Mouse (Mus musculus): ENCODE results near the gene Mbnl2. TPM values are rescaled to one million over a fixed set of nuclear protein-coding genes. Genes with fewer than 3 reads are reported as not detected.

Gene Mbnl2
- polyA plus RNA-seq, 1 experiment from 2014 or later: 129 TPM

GRCm38 (mm10) chr14:120253331-120253730 lies 22.1 kb upstream of the Mbnl2 start:
- H3K4me3 ChIP-seq (ENCODE audit: control insufficient read depth in 1 of 2, insufficient read depth in 1 of 2, low read depth in 1 of 2, low read length in 2 of 2): no peak overlapping the region
- no peaks in the 10 kb centered on the region for H3K36me3 ChIP-seq (ENCODE audit: control insufficient read depth, insufficient read depth, low read length)
- H3K27ac ChIP-seq (replicated peaks in 1 of 2; ENCODE audit: control insufficient read depth in 1 of 2, insufficient read depth in 1 of 2, low read depth in 2 of 2, low read length in 2 of 2): no peak overlapping the region
- no peaks in the 10 kb centered on the region for H3K27me3 ChIP-seq (ENCODE audit: control insufficient read depth, insufficient read depth, low read length)
- no peak for ATAC-seq (ENCODE audit: insufficient number of reproducible peaks, insufficient read depth, low FRiP score, low read depth)
- no peak overlapping the region for H3K4me2 ChIP-seq (ENCODE audit: low read length)
- H3K9me3 ChIP-seq (ENCODE audit: control insufficient read depth, low read length): 0 out of 2 replicates have a peak, but pooled peaks cover 6% of the 10 kb centered on the region
- H3K9ac ChIP-seq (ENCODE audit: low read length): no peak overlapping the region
- 81% methylated on average over 7 of the region's 7 CpGs for WGBS
- H3K4me1 ChIP-seq (ENCODE audit: control insufficient read depth in 2 of 2, insufficient read depth in 2 of 2, low read length in 2 of 2): no peaks in the 10 kb centered on the region

DNA sequence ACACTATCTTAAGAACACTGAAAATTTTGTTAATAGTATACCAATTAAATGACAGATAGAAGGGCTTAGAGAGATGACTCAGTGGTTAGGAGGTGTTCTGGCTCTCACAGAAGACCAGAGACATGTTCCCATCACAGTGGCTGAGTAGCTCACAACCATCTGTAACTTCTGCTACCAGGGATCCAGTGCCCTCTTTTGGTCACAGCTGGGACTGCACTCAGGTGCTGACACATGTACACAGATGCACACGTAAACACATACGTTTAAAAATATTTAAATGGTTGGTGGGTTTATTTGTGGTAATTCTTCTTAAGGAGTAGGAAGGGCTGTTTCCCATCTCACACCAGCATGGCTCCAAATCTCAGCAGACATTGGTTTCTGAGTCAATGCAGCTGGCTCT lies 19.3 kb upstream of the Mbnl2 start:
- H3K4me1 ChIP-seq (ENCODE audit: control insufficient read depth in 2 of 2, insufficient read depth in 2 of 2, low read length in 2 of 2): no peaks in the 10 kb centered on the region
- no peak for ATAC-seq (ENCODE audit: insufficient number of reproducible peaks, insufficient read depth, low FRiP score, low read depth)
- 95% methylated on average over 2 of the region's 2 CpGs for WGBS
- no peak overlapping the region for H3K9ac ChIP-seq (ENCODE audit: low read length)
- H3K4me2 ChIP-seq (ENCODE audit: low read length): no peak overlapping the region
- H3K4me3 ChIP-seq (ENCODE audit: control insufficient read depth in 1 of 2, insufficient read depth in 1 of 2, low read depth in 1 of 2, low read length in 2 of 2): no peak overlapping the region
- no peaks in the 10 kb centered on the region for H3K36me3 ChIP-seq (ENCODE audit: control insufficient read depth, insufficient read depth, low read length)
- H3K27ac ChIP-seq (replicated peaks in 1 of 2; ENCODE audit: control insufficient read depth in 1 of 2, insufficient read depth in 1 of 2, low read depth in 2 of 2, low read length in 2 of 2): no peak overlapping the region
- no peaks in the 10 kb centered on the region for H3K27me3 ChIP-seq (ENCODE audit: control insufficient read depth, insufficient read depth, low read length)
- H3K9me3 ChIP-seq (ENCODE audit: control insufficient read depth, low read length): 0 out of 2 replicates have a peak, but pooled peaks cover 6% of the 10 kb centered on the region

DNA sequence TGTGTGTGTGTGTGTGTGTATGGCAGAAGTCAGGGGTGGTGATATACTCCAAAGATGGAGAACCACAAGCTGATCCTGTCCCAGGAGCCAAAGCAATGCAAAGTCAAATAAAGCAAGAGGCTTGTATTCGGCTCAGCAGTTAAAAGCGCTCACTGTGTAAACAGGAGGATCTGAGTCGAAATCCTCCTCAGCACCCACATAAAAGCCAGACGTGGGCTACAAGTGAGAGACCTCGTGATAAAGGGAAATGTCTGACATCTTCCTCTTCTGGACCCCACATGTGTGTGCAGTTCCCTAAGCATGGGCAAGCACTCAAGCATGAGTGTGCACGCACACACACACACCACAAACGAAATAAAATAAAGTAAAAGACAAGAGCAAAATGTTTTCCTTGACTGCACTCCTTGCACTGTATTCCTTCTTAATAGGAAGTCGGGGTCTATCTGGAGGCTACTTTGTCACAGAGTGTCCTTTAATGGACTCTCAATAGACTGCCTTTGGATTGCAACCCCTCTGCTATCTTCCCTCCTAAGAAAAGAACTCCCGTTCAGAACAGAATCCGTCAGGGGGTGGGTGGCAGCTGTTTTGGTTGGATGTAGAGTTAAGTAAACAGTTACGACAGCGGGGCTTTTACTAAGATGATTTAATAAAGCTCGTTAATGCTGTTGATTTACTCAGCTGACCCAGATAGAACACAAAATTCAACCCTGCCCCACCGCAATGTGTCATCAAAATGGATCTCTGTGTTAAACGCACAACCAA lies 18.7 kb upstream of the Mbnl2 start:
- no peak overlapping the region for H3K27ac ChIP-seq (replicated peaks in 1 of 2; ENCODE audit: control insufficient read depth in 1 of 2, insufficient read depth in 1 of 2, low read depth in 2 of 2, low read length in 2 of 2)
- H3K4me3 ChIP-seq (ENCODE audit: control insufficient read depth in 1 of 2, insufficient read depth in 1 of 2, low read depth in 1 of 2, low read length in 2 of 2): no peak overlapping the region
- no peaks in the 10 kb centered on the region for H3K27me3 ChIP-seq (ENCODE audit: control insufficient read depth, insufficient read depth, low read length)
- H3K36me3 ChIP-seq (ENCODE audit: control insufficient read depth, insufficient read depth, low read length): no peaks in the 10 kb centered on the region
- WGBS: 78% methylated on average over 15 of the region's 15 CpGs
- no peak for ATAC-seq (ENCODE audit: insufficient number of reproducible peaks, insufficient read depth, low FRiP score, low read depth)
- H3K9ac ChIP-seq (ENCODE audit: low read length): no peak overlapping the region
- 0 out of 2 replicates have a peak, but pooled peaks cover 6% of the 10 kb centered on the region for H3K9me3 ChIP-seq (ENCODE audit: control insufficient read depth, low read length)
- no peak overlapping the region for H3K4me2 ChIP-seq (ENCODE audit: low read length)
- H3K4me1 ChIP-seq (ENCODE audit: control insufficient read depth in 2 of 2, insufficient read depth in 2 of 2, low read length in 2 of 2): no peaks in the 10 kb centered on the region

DNA sequence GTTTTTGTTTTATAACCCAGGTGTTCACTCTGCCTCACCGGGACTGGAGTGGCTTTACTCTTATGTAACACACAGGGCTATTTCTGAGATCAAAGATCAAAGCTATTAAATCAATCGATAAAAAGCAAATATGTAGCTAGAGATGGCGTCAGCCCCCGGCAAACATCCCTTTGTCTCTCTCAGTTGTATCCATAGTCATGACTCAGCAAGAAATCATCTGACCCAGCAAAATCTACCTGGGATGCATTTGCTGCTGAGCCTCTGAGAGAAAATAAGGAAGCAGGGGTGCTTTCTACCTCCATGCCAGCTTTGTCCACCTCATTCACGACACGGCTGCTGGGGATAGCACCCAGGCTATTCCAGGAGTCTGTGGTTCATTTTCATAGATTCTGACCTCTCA lies 18.0 kb upstream of the Mbnl2 start:
- Histone ChIP-seq H3K4me2 (ENCODE audit: low read length) (no peak overlapping the region), H3K9ac (ENCODE audit: low read length) (no peak overlapping the region), H3K36me3 (ENCODE audit: control insufficient read depth, insufficient read depth, low read length) (no peaks in the 10 kb centered on the region), H3K27ac (replicated peaks in 1 of 2; ENCODE audit: control insufficient read depth in 1 of 2, insufficient read depth in 1 of 2, low read depth in 2 of 2, low read length in 2 of 2) (no peak overlapping the region), H3K4me1 (ENCODE audit: control insufficient read depth in 2 of 2, insufficient read depth in 2 of 2, low read length in 2 of 2) (no peaks in the 10 kb centered on the region), H3K27me3 (ENCODE audit: control insufficient read depth, insufficient read depth, low read length) (no peaks in the 10 kb centered on the region), H3K9me3 (ENCODE audit: control insufficient read depth, low read length) (0 out of 2 replicates have a peak, but pooled peaks cover 6% of the 10 kb centered on the region), H3K4me3 (ENCODE audit: control insufficient read depth in 1 of 2, insufficient read depth in 1 of 2, low read depth in 1 of 2, low read length in 2 of 2) (no peak overlapping the region)
- 81% methylated on average over 6 of the region's 6 CpGs for WGBS
- ATAC-seq (ENCODE audit: insufficient number of reproducible peaks, insufficient read depth, low FRiP score, low read depth): no peak

DNA sequence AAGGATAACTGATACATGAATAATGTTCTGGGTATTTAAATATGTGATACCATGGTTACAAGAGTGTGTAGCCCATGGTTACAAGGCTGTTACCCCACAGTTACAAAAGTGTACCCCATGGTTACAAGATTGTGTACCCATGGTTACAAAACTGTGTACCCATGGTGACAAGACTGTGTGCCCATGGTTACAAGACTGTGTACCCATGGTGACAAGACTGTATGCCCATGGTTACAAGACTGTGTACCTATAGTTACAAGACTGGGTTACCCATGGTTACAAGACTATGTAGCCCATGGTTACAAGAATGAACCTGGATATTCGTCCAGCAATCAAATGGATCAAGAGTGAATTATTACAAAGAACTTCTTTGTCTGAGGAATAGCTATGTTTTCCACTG lies 16.0 kb upstream of the Mbnl2 start:
- Histone ChIP-seq H3K36me3 (ENCODE audit: control insufficient read depth, insufficient read depth, low read length) (no peaks in the 10 kb centered on the region), H3K4me2 (ENCODE audit: low read length) (no peak overlapping the region), H3K27ac (replicated peaks in 1 of 2; ENCODE audit: control insufficient read depth in 1 of 2, insufficient read depth in 1 of 2, low read depth in 2 of 2, low read length in 2 of 2) (no peak overlapping the region), H3K9ac (ENCODE audit: low read length) (no peak overlapping the region), H3K4me3 (ENCODE audit: control insufficient read depth in 1 of 2, insufficient read depth in 1 of 2, low read depth in 1 of 2, low read length in 2 of 2) (no peak overlapping the region), H3K27me3 (ENCODE audit: control insufficient read depth, insufficient read depth, low read length) (no peaks in the 10 kb centered on the region), H3K9me3 (ENCODE audit: control insufficient read depth, low read length) (0 out of 2 replicates have a peak, but pooled peaks cover 6% of the 10 kb centered on the region), H3K4me1 (ENCODE audit: control insufficient read depth in 2 of 2, insufficient read depth in 2 of 2, low read length in 2 of 2) (no peaks in the 10 kb centered on the region)
- no peak for ATAC-seq (ENCODE audit: insufficient number of reproducible peaks, insufficient read depth, low FRiP score, low read depth)
- 95% methylated on average over 1 of the region's 1 CpGs for WGBS

GRCm38 (mm10) chr14:120261606-120262005 lies 13.9 kb upstream of the Mbnl2 start:
- H3K4me3 ChIP-seq (ENCODE audit: control insufficient read depth in 1 of 2, insufficient read depth in 1 of 2, low read depth in 1 of 2, low read length in 2 of 2): no peak overlapping the region
- no peaks in the 10 kb centered on the region for H3K27me3 ChIP-seq (ENCODE audit: control insufficient read depth, insufficient read depth, low read length)
- no peaks in the 10 kb centered on the region for H3K9me3 ChIP-seq (ENCODE audit: control insufficient read depth, low read length)
- 85% methylated on average over 11 of the region's 11 CpGs for WGBS
- ATAC-seq (ENCODE audit: insufficient number of reproducible peaks, insufficient read depth, low FRiP score, low read depth): no peak
- H3K36me3 ChIP-seq (ENCODE audit: control insufficient read depth, insufficient read depth, low read length): no peaks in the 10 kb centered on the region
- H3K4me1 ChIP-seq (ENCODE audit: control insufficient read depth in 2 of 2, insufficient read depth in 2 of 2, low read length in 2 of 2): 0 out of 4 replicates have a peak, but pooled peaks cover 0 to 3% of the 10 kb centered on the region in 2 experiments
- no peak overlapping the region for H3K27ac ChIP-seq (replicated peaks in 1 of 2; ENCODE audit: control insufficient read depth in 1 of 2, insufficient read depth in 1 of 2, low read depth in 2 of 2, low read length in 2 of 2)
- no peak overlapping the region for H3K4me2 ChIP-seq (ENCODE audit: low read length)
- H3K9ac ChIP-seq (ENCODE audit: low read length): no peak overlapping the region

DNA sequence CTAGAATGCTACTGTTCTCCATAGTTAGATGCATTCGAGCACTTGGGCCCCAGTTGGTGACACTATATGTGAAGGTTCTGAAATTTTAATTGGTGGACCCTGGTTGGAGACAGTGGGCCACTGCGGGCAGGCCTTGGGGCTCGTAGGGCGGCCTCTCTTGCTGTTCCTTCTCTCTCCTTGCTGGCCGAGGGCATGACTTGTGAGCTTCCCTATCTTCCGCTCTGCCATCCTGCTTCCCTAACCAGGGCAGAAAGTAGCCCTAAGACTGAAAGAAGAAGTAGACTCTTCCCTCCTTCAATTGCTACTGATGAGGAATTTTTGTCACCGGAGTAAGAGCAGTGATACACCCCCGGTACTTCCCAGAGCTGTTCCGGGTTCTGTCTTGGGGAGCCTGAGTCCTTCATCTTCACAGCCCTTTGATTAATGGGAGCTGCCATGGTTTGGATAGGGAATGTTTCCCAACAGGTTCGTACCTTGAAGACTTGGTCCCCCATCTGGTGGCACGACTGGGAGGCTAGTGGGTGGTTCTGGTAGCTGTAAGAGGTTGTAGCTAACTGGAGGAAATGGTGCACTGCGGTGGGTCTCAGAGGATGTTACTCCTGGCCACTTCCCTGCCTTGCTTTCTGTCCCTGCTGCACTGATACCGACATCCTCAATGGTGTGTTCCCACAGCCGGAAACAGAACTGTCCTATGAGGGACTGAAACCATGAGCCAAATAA lies 12.6 kb upstream of the Mbnl2 start:
- Histone ChIP-seq H3K4me1 (ENCODE audit: control insufficient read depth in 2 of 2, insufficient read depth in 2 of 2, low read length in 2 of 2) (0 out of 4 replicates have a peak, but pooled peaks cover 0 to 3% of the 10 kb centered on the region in 2 experiments), H3K9ac (ENCODE audit: low read length) (no peak overlapping the region), H3K4me2 (ENCODE audit: low read length) (no peak overlapping the region), H3K9me3 (ENCODE audit: control insufficient read depth, low read length) (no peaks in the 10 kb centered on the region), H3K27me3 (ENCODE audit: control insufficient read depth, insufficient read depth, low read length) (no peaks in the 10 kb centered on the region), H3K4me3 (ENCODE audit: control insufficient read depth in 1 of 2, insufficient read depth in 1 of 2, low read depth in 1 of 2, low read length in 2 of 2) (no peak overlapping the region), H3K36me3 (ENCODE audit: control insufficient read depth, insufficient read depth, low read length) (no peaks in the 10 kb centered on the region), H3K27ac (replicated peaks in 1 of 2; ENCODE audit: control insufficient read depth in 1 of 2, insufficient read depth in 1 of 2, low read depth in 2 of 2, low read length in 2 of 2) (no peak overlapping the region)
- ATAC-seq (ENCODE audit: insufficient number of reproducible peaks, insufficient read depth, low FRiP score, low read depth): no peak
- 85% methylated on average over 14 of the region's 14 CpGs for WGBS

All from heart, embryonic 14.5 days (tissue).